Mouse (Mus musculus): ENCODE data around the gene Ccdc50. TPM values are rescaled to one million over a fixed set of nuclear protein-coding genes. Genes with fewer than 3 reads are reported as not detected.

Ccdc50 gene
- polyA plus RNA-seq, 1 experiment: 130 TPM

- H3K4me3 ChIP-seq (ENCODE audit: control insufficient read depth, low read depth, low read length): no peak overlapping the region
- no peak overlapping the region for H3K27ac ChIP-seq (ENCODE audit: control insufficient read depth, insufficient read depth, low read depth, low read length)
- no peak for TF ChIP-seq CTCF (IDR thresholded peaks at IDR 0.05; ENCODE audit: control insufficient read depth, insufficient read depth, insufficient replicate concordance, low read depth, low read length)
Measured at GRCm38 (mm10) chr16:27386850-27387407, 1.7 kb upstream of the Ccdc50 start.

DNA sequence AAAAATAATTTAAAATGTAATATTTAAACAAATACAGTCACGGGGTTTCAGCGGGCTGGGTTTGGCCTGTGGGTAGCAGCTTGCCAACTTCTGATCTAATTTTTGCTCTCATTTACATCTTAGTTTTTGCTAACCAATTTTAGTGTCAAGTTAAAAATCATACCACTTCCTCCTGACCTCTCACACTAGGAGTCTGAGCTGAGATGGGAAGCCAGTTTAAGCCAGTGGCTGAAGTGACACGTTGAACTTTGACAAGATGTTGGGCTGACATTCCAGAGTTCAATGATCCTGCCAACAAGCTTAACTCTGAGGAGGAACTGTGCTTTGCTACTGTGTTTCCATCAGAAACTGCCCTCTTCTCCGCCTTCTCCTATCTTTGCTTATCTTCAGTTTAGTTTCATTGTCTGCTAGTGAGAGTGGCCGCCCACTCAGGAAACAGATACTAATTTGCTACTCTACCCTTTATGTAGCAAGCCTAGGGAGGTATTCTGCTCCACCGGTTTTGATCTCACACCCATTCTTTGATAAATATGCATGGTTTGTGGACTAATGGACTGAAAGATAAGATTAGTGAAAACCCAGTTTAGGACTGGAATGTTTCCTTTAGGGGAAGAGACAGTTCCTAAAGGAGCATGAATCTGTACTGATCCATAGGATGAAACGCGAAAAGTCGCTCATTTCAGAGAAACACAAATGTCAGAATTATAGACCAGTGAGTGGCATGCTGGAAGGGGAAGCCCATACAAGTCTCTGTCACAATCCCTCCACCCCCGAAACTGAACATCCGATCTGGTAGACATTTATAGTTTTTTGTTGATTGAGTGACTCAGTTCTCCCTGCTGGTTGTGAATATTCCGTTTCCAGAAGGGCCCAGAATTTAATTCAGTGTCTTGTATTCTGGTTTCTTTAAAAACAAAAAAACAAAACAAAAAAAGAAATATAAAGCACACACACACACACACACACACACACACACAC lies 746 bp upstream of the Ccdc50 start:
- no peaks in the 10 kb centered on the region for H3K27me3 ChIP-seq (ENCODE audit: control insufficient read depth, insufficient read depth, low read length)
- H3K27ac ChIP-seq (ENCODE audit: control insufficient read depth, insufficient read depth, low read depth, low read length): no peak overlapping the region
- H3K36me3 ChIP-seq (ENCODE audit: control insufficient read depth, insufficient read depth, low read length): no peaks in the 10 kb centered on the region
- H3K4me3 ChIP-seq (ENCODE audit: control insufficient read depth, low read depth, low read length): peak overlapping the region; percentile 39; the same call in 1 of the 2 replicates
- TF ChIP-seq CTCF (IDR thresholded peaks at IDR 0.05; ENCODE audit: control insufficient read depth, insufficient read depth, insufficient replicate concordance, low read depth, low read length) (no peak), POLR2A (IDR thresholded peaks at IDR 0.05; ENCODE audit: control insufficient read depth, low read depth, low read length) (no peak)
- H3K4me1 ChIP-seq (ENCODE audit: control insufficient read depth, insufficient read depth, low read length): peaks cover 5% of the 10 kb centered on the region

More at GRCm38 (mm10) chr16:27386850-27387407, 1.7 kb upstream of the Ccdc50 start:
- Histone ChIP-seq H3K27me3 (ENCODE audit: control insufficient read depth, insufficient read depth, low read length) (no peaks in the 10 kb centered on the region), H3K4me1 (ENCODE audit: control insufficient read depth, insufficient read depth, low read length) (peaks cover 5% of the 10 kb centered on the region), H3K36me3 (ENCODE audit: control insufficient read depth, insufficient read depth, low read length) (no peaks in the 10 kb centered on the region)

GRCm38 (mm10) chr16:27389534-27390282 lies 1.0 kb downstream of the Ccdc50 start:
- TF ChIP-seq POLR2A (IDR thresholded peaks at IDR 0.05; ENCODE audit: control insufficient read depth, low read depth, low read length) (no peak; the same call in 1 of the 2 replicates), CTCF (IDR thresholded peaks at IDR 0.05; ENCODE audit: control insufficient read depth, insufficient read depth, insufficient replicate concordance, low read depth, low read length) (no peak)
- peak overlapping the region; percentile 97 for H3K4me3 ChIP-seq (ENCODE audit: control insufficient read depth, low read depth, low read length)
- H3K27me3 ChIP-seq (ENCODE audit: control insufficient read depth, insufficient read depth, low read length): no peaks in the 10 kb centered on the region
- no peaks in the 10 kb centered on the region for H3K36me3 ChIP-seq (ENCODE audit: control insufficient read depth, insufficient read depth, low read length)
- H3K27ac ChIP-seq (ENCODE audit: control insufficient read depth, insufficient read depth, low read depth, low read length): peak overlapping the region; percentile 93
- peaks cover 5% of the 10 kb centered on the region for H3K4me1 ChIP-seq (ENCODE audit: control insufficient read depth, insufficient read depth, low read length)

GRCm38 (mm10) chr16:27390306-27390705 lies 1.6 kb downstream of the Ccdc50 start:
- Histone ChIP-seq H3K27ac (ENCODE audit: control insufficient read depth, insufficient read depth, low read depth, low read length) (peak overlapping the region; percentile 61; the same call in 1 of the 2 replicates), H3K36me3 (ENCODE audit: control insufficient read depth, insufficient read depth, low read length) (no peaks in the 10 kb centered on the region), H3K27me3 (ENCODE audit: control insufficient read depth, insufficient read depth, low read length) (no peaks in the 10 kb centered on the region), H3K4me1 (ENCODE audit: control insufficient read depth, insufficient read depth, low read length) (peaks cover 5% of the 10 kb centered on the region), H3K4me3 (ENCODE audit: control insufficient read depth, low read depth, low read length) (peak overlapping the region; percentile 97)
- TF ChIP-seq POLR2A (IDR thresholded peaks at IDR 0.05; ENCODE audit: control insufficient read depth, low read depth, low read length) (no peak), CTCF (IDR thresholded peaks at IDR 0.05; ENCODE audit: control insufficient read depth, insufficient read depth, insufficient replicate concordance, low read depth, low read length) (no peak)

DNA sequence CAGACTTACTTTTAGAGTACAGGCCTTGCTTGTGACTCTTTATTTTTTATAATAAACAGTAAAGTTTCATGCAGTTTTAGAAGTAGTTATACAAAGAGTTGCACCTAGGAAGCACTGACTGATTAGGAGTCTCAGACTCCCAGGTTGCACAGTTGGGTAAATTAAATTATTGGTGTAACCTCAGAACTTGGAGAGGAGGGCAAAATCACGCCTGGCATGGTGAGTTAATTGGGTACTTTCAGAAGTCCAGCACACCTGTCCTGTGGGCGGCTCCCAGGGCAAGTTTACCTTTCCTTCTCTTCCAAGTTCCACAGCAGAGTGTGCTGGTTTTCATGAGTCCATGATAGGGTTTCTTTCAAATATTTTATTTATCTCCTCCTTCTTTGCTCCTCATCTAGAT lies 3.2 kb downstream of the Ccdc50 start:
- Histone ChIP-seq H3K4me1 (ENCODE audit: control insufficient read depth, insufficient read depth, low read length) (peaks cover 5% of the 10 kb centered on the region), H3K27ac (ENCODE audit: control insufficient read depth, insufficient read depth, low read depth, low read length) (no peak overlapping the region), H3K4me3 (ENCODE audit: control insufficient read depth, low read depth, low read length) (peak overlapping the region; percentile 29), H3K27me3 (ENCODE audit: control insufficient read depth, insufficient read depth, low read length) (no peaks in the 10 kb centered on the region), H3K36me3 (ENCODE audit: control insufficient read depth, insufficient read depth, low read length) (no peaks in the 10 kb centered on the region)
- no peak for TF ChIP-seq POLR2A (IDR thresholded peaks at IDR 0.05; ENCODE audit: control insufficient read depth, low read depth, low read length)

DNA sequence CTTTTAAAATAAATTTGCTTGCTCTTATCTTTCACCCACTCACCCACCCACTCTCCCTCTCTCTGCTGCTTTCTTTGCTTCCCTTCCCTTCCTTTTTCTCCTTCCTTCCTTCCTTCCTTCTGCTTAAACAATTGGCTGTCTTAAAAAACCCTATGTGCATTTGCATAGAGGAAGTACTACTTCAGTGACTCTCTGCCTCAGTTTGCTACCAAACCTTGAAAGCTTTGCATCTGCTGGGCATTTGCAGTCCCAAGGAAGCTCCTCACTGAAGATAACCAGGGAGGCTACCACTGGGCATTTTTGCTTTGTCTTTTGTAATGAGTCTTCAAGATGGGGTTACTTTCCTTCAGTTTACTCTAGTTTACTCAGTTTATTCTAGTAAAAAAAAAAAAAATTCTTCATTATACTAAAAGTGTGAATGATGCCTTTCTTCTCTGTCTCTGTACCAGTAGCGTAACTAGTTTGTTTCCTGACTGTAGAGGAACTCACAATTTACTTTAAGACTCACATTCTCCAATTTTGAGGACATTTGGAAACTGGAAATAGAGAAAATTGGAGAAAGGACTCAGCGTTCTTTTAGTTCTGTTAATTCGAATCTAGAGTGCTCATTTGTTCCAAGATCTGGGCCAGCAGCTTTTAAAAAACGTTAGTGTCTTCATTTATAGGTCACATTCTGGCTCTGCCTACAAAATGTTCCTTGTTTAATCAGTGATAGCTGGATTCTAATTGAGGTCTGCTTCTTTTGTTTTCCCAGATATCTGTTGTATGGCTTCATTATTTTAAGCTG lies 6.8 kb downstream of the Ccdc50 start:
- Histone ChIP-seq H3K4me1 (ENCODE audit: control insufficient read depth, insufficient read depth, low read length) (no peaks in the 10 kb centered on the region), H3K27ac (ENCODE audit: control insufficient read depth, insufficient read depth, low read depth, low read length) (no peak overlapping the region), H3K36me3 (ENCODE audit: control insufficient read depth, insufficient read depth, low read length) (no peaks in the 10 kb centered on the region), H3K27me3 (ENCODE audit: control insufficient read depth, insufficient read depth, low read length) (no peaks in the 10 kb centered on the region), H3K4me3 (ENCODE audit: control insufficient read depth, low read depth, low read length) (no peak overlapping the region)
- TF ChIP-seq CTCF (IDR thresholded peaks at IDR 0.05; ENCODE audit: control insufficient read depth, insufficient read depth, insufficient replicate concordance, low read depth, low read length) (no peak), POLR2A (IDR thresholded peaks at IDR 0.05; ENCODE audit: control insufficient read depth, low read depth, low read length) (no peak)

All from testis, adult 2 months (tissue).